Mouse (Mus musculus): Measurements from ENCODE around the gene Gm17490.

GRCm38 (mm10) chr2:11579399-11579798, 46.7 kb downstream of the Gm17490 start:
- TF ChIP-seq POLR2A (IDR thresholded peaks at IDR 0.05; ENCODE audit: insufficient read length, low read depth) (no peak), TCF3 (IDR thresholded peaks at IDR 0.05; ENCODE audit: insufficient read length, low read depth) (no peak), E2F4 (IDR thresholded peaks at IDR 0.05; ENCODE audit: insufficient read depth) (no peak)
